Mouse (Mus musculus) adrenal gland, adult (tissue): ENCODE data around the gene Tmem132a.

Source experiments
- DNase-seq, 2 experiments: peaks; one replicate each; pipeline ENCODE4 v3.0.0; 2022 to 2023; ENCODE audit warnings: low spot score in 1 of 2; ENCODE audit not compliant: inconsistent age in 2 of 2

The Tmem132a gene

DNA sequence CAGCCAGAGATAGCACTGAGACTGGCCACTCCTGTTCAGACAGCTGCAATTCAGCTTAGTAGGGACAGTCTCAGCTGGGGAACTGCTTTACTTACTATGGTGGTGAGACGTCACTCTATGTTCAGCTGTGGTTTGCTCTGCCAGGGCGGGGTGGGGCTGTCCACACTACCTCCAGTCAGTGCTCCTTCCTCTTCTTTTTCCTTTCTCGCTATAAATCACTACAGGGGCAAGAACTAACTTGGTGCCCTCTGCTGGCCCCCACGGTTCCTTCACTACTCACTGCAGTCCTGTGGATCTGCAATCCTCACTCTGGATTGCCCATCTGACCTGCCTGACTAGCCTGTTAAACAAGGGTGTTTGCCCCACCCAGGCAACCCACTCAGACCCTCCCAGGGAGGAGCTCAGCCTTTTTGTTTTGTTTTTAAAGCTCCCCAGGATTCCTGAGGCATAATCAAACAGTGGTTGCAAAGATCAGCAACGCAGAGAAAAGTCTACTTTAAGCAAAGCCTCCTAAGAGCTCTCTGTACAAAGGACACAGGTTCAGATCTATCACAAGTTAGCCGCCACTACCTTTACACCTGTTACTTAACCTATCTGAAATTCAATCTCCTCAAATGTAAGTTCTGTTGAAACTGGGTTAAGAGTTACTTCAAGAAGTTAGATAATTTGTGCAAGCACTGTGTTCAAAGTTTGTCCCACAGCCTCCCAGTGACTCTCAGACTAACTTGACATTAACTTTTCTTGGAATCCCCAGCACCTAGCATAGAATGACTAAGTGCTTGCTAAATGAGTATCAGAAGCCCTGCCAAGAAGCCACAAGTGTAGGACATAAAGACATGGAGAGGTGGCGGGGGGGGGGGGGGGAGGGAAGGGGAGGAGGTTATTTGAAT, 10.6 kb upstream of the Tmem132a start:
- peak; percentile 45 to 75 for DNase-seq

GRCm38 (mm10) chr19:10878201-10878837, 8.6 kb upstream of the Tmem132a start:
- peak in 1 of 2 experiments; percentile 65 for DNase-seq

DNA sequence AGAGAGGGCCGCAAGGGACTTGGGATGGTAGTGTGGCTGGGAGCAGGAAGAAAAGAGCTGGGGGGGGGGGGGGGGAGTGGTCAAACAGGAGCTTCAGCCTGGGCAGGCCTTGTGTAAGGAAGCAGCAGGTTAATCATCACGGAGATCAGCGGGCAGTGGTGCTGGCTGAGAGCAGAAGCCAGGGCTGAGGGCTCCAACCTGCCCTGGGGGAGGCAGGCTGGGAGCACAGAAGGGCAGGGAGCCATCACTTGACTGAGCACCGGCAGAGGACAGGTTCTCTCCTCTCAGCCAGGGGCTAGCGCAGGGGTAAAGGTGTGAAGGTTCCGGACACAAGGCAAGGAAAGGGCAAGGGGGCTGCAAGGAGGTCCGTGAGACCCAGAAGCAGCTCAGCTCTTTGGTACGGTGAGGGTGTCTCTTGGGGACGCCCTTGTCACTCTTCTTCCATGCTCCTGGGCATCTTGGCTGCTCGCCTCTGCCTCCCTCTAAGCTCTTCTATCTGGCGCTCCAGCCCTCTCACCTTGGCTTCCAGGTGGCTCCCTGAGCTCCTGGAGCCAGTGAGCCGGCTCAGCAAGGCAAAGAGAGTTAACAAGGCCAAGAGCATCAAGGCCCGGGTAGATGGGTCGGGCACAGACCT, 1.7 kb upstream of the Tmem132a start:
- DNase-seq: peak in 1 of 2 experiments; percentile 43

DNA sequence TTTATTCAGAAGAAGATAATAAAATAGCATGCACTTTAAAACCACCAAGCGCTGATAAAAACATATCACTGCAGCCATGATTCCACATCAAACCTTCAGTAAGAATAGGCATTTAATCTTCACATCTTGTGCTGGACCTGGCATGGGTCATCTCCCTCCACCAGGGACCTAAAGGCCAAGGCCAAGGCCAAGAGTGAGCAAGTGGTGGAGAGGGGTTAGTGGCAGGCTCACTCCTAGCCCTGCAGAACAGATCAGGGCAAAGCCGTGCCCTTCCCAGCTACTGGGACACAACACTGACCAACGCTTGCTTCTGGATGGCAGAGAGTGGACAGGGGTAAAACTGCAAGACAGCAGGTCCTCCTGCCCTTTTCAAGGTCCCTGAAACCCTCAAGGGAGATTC, 936 bp upstream of the Tmem132a start:
- DNase-seq: peak; percentile 75 to 84

- peak; percentile 85 to 93 for DNase-seq
Observed at GRCm38 (mm10) chr19:10869241-10869885, 377 bp downstream of the Tmem132a start.

DNA sequence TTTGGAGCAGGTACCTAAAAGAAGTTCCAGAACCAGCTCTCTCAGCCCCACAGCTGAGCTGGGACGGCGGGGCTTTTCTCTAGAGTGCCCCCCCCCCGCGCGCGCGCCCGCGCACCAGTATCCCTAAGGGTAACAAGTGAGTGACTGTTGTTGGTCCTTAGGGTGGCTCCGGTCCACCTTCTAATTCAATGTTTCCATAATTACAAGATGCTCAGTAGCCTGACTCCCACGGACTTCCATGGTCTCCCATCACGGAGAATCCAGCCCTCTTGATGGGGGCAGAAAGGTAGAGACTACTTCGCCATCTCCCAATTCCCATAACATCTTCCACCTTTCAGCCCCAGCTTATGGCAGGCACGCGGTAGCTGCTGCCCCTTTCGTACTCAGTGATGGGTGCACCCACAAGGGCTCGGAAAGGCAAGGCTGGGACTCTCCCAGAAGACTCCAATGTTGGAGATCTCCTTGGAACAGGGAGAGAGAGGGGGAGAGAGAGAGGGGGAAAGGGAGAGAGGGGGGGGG, 1.1 kb downstream of the Tmem132a start:
- DNase-seq: peak in 1 of 2 experiments; percentile 45

GRCm38 (mm10) chr19:10867946-10868622, 1.7 kb downstream of the Tmem132a start:
- no peak for DNase-seq

DNA sequence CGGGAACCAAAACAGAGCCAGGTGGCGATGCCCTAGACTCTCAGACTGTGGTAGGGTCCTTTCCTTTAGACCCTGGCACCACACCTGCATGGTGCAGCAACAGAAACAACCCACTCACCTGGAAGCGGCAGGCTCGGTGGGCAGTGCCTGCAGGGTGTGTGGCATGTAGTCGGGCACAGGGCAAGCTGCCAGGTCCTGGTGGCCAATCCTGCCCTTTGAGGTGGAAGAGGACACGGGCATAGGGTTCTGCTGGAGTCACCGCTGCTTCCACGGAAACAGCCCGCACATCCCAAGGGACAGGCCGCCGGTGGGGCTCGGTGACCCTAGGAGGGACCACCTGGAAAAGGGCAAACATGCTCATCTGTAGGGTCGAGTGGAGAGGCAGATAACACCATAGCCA, 3.4 kb downstream of the Tmem132a start:
- DNase-seq: no peak

- DNase-seq: no peak
Observed at GRCm38 (mm10) chr19:10860072-10860497, 9.7 kb downstream of the Tmem132a start.

- DNase-seq: no peak
Observed at GRCm38 (mm10) chr19:10856520-10856919, 13.2 kb downstream of the Tmem132a start.

DNA sequence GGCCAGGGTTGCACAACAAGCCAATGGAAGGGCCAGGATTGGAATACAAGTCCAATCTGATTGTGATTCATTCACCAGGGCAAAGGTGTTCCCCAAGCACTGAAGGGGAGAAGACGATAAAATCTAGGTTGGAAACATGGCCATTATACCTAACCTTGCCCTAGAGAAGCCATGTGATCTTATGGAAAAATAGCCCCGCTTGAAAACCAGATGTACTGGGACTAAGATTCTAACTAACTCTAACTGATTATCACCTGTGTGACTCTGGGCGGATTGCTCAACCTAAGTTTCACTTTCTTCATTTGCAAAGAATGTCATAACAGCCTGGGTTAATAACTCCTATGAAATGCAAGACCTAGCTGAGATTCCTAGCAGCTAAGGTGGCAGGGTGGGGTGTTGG, 14.3 kb downstream of the Tmem132a start:
- DNase-seq: no peak

- DNase-seq: peak; percentile 76 to 90
Observed at GRCm38 (mm10) chr19:10847311-10848087, 22.2 kb downstream of the Tmem132a start.

DNA sequence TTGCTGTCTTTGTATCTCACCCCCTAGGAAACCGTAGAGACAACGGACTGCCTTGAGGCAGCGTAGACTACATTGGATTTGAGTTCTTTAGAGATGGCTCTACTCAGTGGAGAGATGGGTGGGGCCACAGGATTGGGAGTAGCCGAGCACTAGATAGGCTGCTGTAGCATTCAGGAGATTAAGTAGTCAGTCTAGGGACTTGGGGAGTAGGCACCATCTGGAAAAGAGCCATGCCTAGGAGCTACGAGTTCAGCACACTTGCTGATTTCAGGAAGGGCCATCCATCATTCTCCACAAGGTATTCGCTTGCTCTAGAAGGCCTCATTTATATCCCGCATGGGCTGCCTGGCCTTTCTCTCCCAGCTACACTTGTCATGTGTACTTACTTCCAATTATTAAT, 23.6 kb downstream of the Tmem132a start:
- no peak for DNase-seq

- no peak for DNase-seq
Observed at GRCm38 (mm10) chr19:10845454-10845853, 24.3 kb downstream of the Tmem132a start.

DNA sequence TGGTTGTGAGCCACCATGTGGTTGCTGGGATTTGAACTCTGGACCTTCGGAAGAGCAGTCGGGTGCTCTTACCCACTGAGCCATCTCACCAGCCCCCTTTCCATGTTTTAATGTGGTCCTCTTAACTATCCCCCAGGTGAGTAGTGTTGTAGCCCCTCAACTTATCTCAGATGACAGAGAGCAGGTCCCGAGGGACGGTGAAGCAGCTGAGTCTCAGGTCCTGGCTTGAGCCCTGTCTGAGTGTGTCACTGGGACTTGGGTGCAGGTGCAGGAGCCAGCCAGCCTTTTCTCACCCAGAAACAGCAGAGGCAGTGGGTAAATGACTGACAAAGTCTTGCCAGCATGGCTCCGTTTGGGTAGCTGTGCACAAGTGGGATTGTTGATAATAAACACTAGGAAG, 25.5 kb downstream of the Tmem132a start:
- no peak for DNase-seq

DNA sequence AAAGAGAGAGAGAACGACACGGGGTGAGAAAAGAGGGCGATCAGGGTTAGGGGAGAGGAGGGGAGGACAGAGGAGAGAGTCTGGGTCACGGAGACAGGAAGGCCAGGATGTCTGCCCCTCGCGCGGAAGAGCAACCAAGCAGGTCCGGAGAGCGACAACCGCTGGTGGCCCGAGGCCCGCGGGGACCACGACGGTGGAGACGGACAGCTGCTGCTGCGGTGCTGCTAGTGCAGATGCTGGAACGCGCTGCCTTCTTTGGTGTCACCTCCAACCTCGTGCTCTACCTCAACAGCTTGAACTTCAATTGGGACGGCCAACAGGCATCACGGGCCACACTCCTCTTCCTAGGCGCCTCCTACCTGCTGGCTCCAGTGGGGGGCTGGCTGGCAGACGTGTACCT, 26.8 kb downstream of the Tmem132a start:
- DNase-seq: no peak

GRCm38 (mm10) chr19:10841721-10842626, 27.8 kb downstream of the Tmem132a start:
- peak; percentile 34 to 66 for DNase-seq

DNA sequence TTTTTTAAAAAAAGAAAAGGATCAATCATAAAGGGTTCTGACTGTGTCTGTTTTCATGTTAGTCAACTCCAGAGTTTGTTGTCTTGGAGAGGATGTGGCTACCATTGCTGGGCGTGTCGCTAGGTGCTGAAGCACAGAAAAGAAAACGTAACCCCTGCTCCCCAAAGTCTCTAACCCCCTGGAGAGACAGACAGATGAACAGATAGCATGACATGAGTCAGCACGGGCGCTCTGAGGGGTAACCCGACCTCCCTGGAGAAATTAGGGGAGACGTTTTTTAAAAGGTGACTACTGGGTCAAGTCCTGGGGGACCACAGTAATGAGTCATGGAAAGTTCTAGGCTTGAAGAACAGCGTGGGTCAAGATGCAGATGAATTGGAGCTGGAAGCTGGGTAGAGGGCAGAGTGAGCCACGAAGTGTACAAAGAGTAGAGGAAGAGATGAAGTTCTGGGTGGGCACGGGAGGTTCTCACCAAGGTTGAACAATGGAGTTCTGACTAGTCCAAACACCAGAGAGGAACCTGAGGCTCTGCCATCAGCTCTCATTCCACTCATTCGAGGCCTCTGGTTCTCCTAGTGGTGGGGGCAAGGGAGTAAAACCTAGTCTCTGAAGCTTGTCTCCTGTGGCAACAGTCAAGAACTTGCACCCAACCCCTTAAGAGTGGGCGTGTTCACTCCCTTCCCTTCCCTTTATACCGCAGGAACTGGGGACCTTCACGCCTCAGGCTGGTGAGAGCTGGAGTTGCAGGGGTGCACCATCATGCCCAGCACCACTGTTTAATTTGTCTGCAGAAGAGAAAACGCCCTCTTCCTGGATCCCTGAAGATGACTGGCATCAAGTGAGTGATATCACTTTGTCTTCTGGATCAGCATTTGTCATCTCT, 30.5 kb downstream of the Tmem132a start, which contains the start of gene Slc15a3:
TSS of gene Slc15a3 (plus strand) at position 718 of the 883 bp plus-strand sequence.
- DNase-seq: no peak
